Mouse (Mus musculus) heart, adult 11 months (tissue): ENCODE measurements around the gene Mrpl50.
"Not testable (repeated sequence)": the region's sequence is repeated elsewhere in the genome, so short reads cannot be mapped to it uniquely, and the experiment has no call there.

ENCODE experiments used
- DNase-seq: peaks from one replicate; pipeline ENCODE4 v3.0.0; 2022

Mrpl50 gene

DNA sequence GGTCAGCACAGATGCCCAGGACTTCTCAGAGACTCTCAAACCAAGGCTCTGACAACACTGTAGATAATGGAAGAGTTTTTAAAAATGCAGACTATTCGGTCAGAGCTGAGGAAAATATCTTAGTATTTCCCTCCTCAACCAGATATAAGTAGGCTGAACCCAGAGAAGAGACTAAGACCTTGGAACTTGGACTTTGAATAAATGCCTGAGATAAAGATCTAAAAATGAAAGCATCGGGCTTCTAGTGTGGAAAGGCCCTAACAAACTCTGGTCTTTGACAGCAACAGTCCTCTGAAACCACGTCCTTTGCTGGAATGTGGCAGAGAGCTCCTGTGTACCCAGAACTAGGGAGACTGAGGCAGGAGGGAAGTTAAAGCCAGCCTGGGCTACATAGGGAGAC is 14.5 kb downstream of the Mrpl50 start, which contains the start of gene Baat:
Gene Baat (minus strand): TSS at position 172 of the 400 bp plus-strand sequence.
- no peak for DNase-seq

DNA sequence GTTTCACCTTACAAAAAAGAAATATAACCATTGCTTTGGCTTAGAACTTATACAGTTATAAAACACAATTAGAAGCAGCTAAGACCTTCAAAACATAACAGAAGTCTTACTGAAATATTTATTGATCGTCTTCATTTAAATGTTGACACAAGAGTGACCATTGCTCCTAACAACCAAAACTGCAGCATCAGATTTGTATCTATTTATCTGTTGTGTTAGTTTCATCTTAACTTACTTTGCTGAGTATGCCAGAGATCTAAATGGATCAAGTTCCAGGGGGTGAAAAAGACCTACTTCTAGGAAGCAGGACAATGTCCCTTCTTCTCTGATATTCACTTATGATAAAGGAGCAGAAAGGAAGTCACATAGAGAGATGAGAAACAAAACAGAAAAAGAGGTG is 17.3 kb downstream of the Mrpl50 start:
- no peak for DNase-seq

GRCm38 (mm10) chr4:49485934-49486650 is 34.8 kb downstream of the Mrpl50 start:
- DNase-seq = not testable (repeated sequence)

GRCm38 (mm10) chr4:49485442-49485841 is 35.5 kb downstream of the Mrpl50 start:
- DNase-seq = no peak

GRCm38 (mm10) chr4:49480896-49481295 is 40.0 kb downstream of the Mrpl50 start:
- DNase-seq = no peak

- peak; percentile 52 for DNase-seq
These were observed 40.7 kb downstream of the Mrpl50 start for GRCm38 (mm10) chr4:49480104-49480760.

DNA sequence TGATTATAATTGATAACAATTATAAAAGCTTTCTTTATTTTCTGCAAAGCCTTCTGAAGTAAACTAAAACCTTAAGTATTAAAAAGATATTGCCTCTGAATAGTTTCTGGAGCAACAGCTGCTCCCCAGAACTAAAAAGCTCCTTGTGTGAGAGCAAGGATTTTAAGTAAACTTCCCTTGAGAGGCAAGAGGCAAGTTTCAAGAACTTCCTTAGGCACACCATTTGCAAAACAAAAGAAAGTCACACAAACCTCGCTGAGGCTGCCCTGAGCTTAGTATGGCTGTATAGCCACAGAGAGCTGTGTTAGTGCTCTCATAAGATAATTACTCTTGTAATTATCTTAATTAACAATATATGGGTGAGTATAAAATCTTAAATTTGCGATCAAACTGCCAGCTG is 41.9 kb downstream of the Mrpl50 start:
- DNase-seq = not testable (repeated sequence)

- DNase-seq = no peak
These were observed 42.6 kb downstream of the Mrpl50 start for GRCm38 (mm10) chr4:49478118-49478877.

DNA sequence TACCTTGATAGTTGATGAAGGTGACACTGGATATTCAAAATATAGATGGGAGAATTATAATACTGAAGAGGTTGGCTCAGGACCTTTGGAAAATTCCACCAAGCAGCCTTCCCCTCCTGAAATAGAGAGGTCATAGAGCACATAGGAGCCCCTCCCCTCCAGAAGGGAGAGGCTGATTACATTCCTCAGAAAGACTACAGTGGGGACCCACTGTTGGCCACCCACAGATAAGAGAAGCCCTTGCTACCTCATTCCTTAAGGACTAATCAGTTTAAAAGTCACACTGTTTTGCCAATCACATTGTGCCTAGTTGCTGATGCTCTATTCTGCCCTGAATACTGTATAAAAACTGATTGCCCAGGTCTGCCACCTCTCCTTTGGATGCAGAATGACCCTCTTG is 46.3 kb downstream of the Mrpl50 start:
- no peak for DNase-seq

GRCm38 (mm10) chr4:49473435-49474100 is 47.3 kb downstream of the Mrpl50 start, which contains the start of gene Acnat1:
Acnat1 (minus strand) TSS chr4:49473912.
- DNase-seq = no peak

GRCm38 (mm10) chr4:49469435-49470151 is 51.3 kb downstream of the Mrpl50 start:
- no peak for DNase-seq

DNA sequence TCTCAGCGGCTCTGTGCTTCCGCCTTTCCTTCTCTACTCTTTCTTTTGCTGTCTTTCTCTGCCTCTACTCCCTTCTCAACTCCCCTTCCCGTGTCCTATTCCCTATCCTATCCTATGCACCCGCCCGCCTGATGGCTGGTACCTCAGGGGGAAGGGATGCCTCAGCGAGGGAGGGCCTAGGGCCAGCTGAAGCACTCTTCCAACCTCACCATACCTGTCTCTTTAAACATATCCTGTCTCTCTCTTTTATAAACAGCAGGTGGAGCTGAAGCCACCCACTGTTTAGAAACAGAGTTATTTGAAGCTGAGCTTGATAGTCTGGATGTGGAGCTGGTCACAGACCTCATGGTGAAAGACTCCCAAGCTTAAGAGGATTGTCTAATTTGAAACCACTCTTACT is 53.5 kb downstream of the Mrpl50 start:
- DNase-seq = no peak
